In genomic region chr2:170730781-170731180, GRCm38 (mm10) we compare ENCODE assay signal across 11 mouse cellular contexts. TPM values are rescaled to one million over a fixed set of nuclear protein-coding genes. Genes with fewer than 3 reads are reported as not detected.
DNase-seq lines count a peak whose midpoint lies in the region; ATAC-seq and TF ChIP-seq lines count a peak whose summit lies in the region.
"Had no signal": no experiment of that assay in that cellular context is flagged by ENCODE, and none has a peak within 500 bp of the region (broad histone marks: within the 10 kb centered on the region; RNA-seq: fewer than 3 reads in every experiment).

No protein-coding gene starts in this region.

- peaks cover 26% of the 10 kb centered on the region for H3K4me1 ChIP-seq in E14TG2a.4 (replicated peaks; ENCODE audit: low read depth, low read length)
- peaks cover 15% of the 10 kb centered on the region for H3K4me1 ChIP-seq in forebrain, embryonic 16.5 days (replicated peaks; ENCODE audit: control insufficient read depth, insufficient read depth, low read length)
- peaks cover 16% of the 10 kb centered on the region for H3K4me1 ChIP-seq in midbrain, embryonic 12.5 days
- H3K4me1 ChIP-seq: liver, embryonic 15.5 days had no signal

- peaks cover 35% of the 10 kb centered on the region for H3K27me3 ChIP-seq in E14TG2a.4 (ENCODE audit: insufficient read depth, low read length)
- no peaks in the 10 kb centered on the region for H3K27me3 ChIP-seq in forebrain, embryonic 16.5 days (replicated peaks; ENCODE audit: control insufficient read depth, insufficient read depth, low read length)
- 0 out of 2 replicates have a peak, but pooled peaks cover 4% of the 10 kb centered on the region for H3K27me3 ChIP-seq in midbrain, embryonic 12.5 days

- no peak for ATAC-seq in forebrain, embryonic 16.5 days
- no peak for ATAC-seq in midbrain, embryonic 12.5 days (ENCODE audit: low FRiP score, low read depth)
- ATAC-seq in activated CD4-positive, CD25-positive, alpha-beta regulatory T cell, adult 4 months, result no peak

- peak; percentile 4 for DNase-seq in cerebellum, adult 8-10 months
- DNase-seq in cerebellum, adult 18-20 months, result no peak
- DNase-seq in layer of hippocampus, adult 8-10 months (ENCODE audit: low spot score in 2 of 2), result no peak
- DNase-seq in testis, postnatal 10 days (ENCODE audit: low spot score), result no peak
- DNase-seq: adrenal gland, postnatal 14 days; thymus, postnatal 25 days had no signal

- no peak overlapping the region for H3K9ac ChIP-seq in forebrain, embryonic 16.5 days (replicated peaks; ENCODE audit: low read depth, low read length)
- no peak overlapping the region for H3K9ac ChIP-seq in midbrain, embryonic 12.5 days (replicated peaks)
- H3K9ac ChIP-seq: liver, embryonic 15.5 days had no signal

- no peaks in the 10 kb centered on the region for H3K36me3 ChIP-seq in E14TG2a.4 (ENCODE audit: insufficient read depth, low read length)
- no peaks in the 10 kb centered on the region for H3K36me3 ChIP-seq in forebrain, embryonic 16.5 days (ENCODE audit: control insufficient read depth, insufficient read depth)
- no peaks in the 10 kb centered on the region for H3K36me3 ChIP-seq in midbrain, embryonic 12.5 days
- H3K36me3 ChIP-seq: liver, embryonic 15.5 days had no signal

- WGBS in forebrain, embryonic 16.5 days, result 70% methylated on average over 13 of the region's 13 CpGs
- WGBS in midbrain, embryonic 12.5 days, result 71% methylated on average over 13 of the region's 13 CpGs

- peak overlapping the region; percentile 84 for H3K4me2 ChIP-seq in forebrain, embryonic 16.5 days (ENCODE audit: low read length)
- H3K4me2 ChIP-seq in midbrain, embryonic 12.5 days (replicated peaks), result peak overlapping the region; percentile 84

- TF ChIP-seq CTCF in E14TG2a.4 (conservative IDR thresholded peaks at IDR 0.05; ENCODE audit: low read length), result no peak

- peak overlapping the region; percentile 79; the same call in 1 of the 2 replicates for H3K4me3 ChIP-seq in E14TG2a.4 (replicated peaks; ENCODE audit: low read length)
- no peak overlapping the region; the same call in 1 of the 2 replicates for H3K4me3 ChIP-seq in forebrain, embryonic 16.5 days (replicated peaks; ENCODE audit: low read length)
- no peak overlapping the region for H3K4me3 ChIP-seq in midbrain, embryonic 12.5 days

- no peaks in the 10 kb centered on the region for H3K9me3 ChIP-seq in E14TG2a.4 (ENCODE audit: low read length)
- H3K9me3 ChIP-seq in forebrain, embryonic 16.5 days (ENCODE audit: control insufficient read depth, low read length), result no peaks in the 10 kb centered on the region
- H3K9me3 ChIP-seq in midbrain, embryonic 12.5 days, result no peaks in the 10 kb centered on the region

- no peak overlapping the region for H3K27ac ChIP-seq in forebrain, embryonic 16.5 days (ENCODE audit: low read length)
- peak overlapping the region; percentile 76; the same call in 1 of the 2 replicates for H3K27ac ChIP-seq in midbrain, embryonic 12.5 days (replicated peaks)
- H3K27ac ChIP-seq: liver, embryonic 15.5 days had no signal

RNA-seq across cellular contexts. Expression of gene Dok5, which starts 0.8 kb away (rescaled TPM):
- 96.5 and 121 TPM in 2 replicates for polyA plus RNA-seq in forebrain, embryonic 16.5 days (2015; fragmentation: Nextera tagmentation; extraction: Ambion mirVana)
- polyA plus RNA-seq in midbrain, embryonic 12.5 days (2016; fragmentation: Nextera tagmentation; extraction: Ambion mirVana), result 25.5 and 25.6 TPM in 2 replicates
- not detected for polyA plus RNA-seq in activated CD4-positive, CD25-positive, alpha-beta regulatory T cell, adult 4 months (2017; shearing (Covaris generic))
- total RNA-seq in layer of hippocampus, adult 8-10 months (2022), result 10 to 100 TPM; 17.5 to 20.3 (median 17.8) TPM

Comparison
In these comparisons a context has a peak if more than half of its experiments do, and no peak if none do; other contexts are left out.
1. RNA of gene Dok5, which starts 0.8 kb away (polyA plus RNA-seq): 96.5 to 121 TPM in forebrain, embryonic 16.5 days and 25.5 to 25.6 TPM in midbrain, embryonic 12.5 days; not detected in activated CD4-positive, CD25-positive, alpha-beta regulatory T cell, adult 4 months; every median in the first group is over 10 times any median in the second.